Mouse (Mus musculus): ENCODE data around the gene Prkce.

Gene Prkce

GRCm38 (mm10) chr17:86705236-86705635 is 537.7 kb downstream of the Prkce start:
- DNase-seq (ENCODE audit: extremely low spot score), result no peak

GRCm38 (mm10) chr17:86706467-86706866 is 538.9 kb downstream of the Prkce start:
- no peak for DNase-seq (ENCODE audit: extremely low spot score)
